Mouse (Mus musculus) natural killer cell, adult 2 months (primary cell): ENCODE measurements at regions not wholly inside any gene's neighbourhood (a gene's known extent, or its start where the extent isn't known, plus 50 kb on each side); places are given as distances from the start of the nearest gene placed in this dataset.

Source experiments
- DNase-seq, 2 experiments: peaks; one replicate each; pipeline ENCODE4 v3.0.0; 2022; ENCODE audit warnings: low spot score in 2 of 2

- no peak for DNase-seq
Observed at GRCm38 (mm10) chr19:21028981-21029380, 75.0 kb upstream of the Tmc1 start.

GRCm38 (mm10) chr19:21012391-21012790 lies 58.4 kb upstream of the Tmc1 start:
- no peak for DNase-seq

- DNase-seq: no peak
Observed at GRCm38 (mm10) chr19:21009607-21010006, 55.6 kb upstream of the Tmc1 start.

- no peak for DNase-seq
Observed at GRCm38 (mm10) chr19:21004411-21004810, 50.4 kb upstream of the Tmc1 start.
